Mouse (Mus musculus) B cell, adult 67 days (primary cell): Measurements from ENCODE around the gene Mpig6b. TPM values are rescaled to one million over a fixed set of nuclear protein-coding genes. Genes with fewer than 3 reads are reported as not detected.

Source experiments
- total RNA-seq, 2 experiments: library from RNA; stranded (reverse); gene quantifications; 4 replicates each; pipeline ENCODE4 v1.2.4; 2023

Gene Mpig6b
- total RNA-seq: not detected

DNA sequence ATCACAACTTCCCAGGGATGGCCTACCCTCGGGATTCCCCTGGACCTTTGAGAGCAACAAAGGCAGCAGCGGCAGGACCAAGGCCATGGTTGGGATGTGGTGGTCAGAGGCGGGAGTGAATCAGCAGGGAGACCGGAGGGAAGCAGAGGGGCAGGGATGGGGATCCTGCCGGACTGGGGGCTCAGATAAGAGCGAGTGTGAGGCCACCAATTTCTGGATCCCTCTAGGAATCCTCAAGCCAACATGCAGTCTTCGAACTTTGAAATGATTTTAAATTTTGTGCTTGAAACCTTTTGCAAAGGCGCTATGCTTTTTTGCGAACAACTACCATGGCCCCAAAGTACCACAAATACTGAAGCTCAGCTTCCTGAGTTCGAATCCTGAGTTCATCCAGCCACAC is at the start of gene Mpig6b:
Mpig6b (minus strand) TSS at position 101 of the 400 bp plus-strand sequence.

DNA sequence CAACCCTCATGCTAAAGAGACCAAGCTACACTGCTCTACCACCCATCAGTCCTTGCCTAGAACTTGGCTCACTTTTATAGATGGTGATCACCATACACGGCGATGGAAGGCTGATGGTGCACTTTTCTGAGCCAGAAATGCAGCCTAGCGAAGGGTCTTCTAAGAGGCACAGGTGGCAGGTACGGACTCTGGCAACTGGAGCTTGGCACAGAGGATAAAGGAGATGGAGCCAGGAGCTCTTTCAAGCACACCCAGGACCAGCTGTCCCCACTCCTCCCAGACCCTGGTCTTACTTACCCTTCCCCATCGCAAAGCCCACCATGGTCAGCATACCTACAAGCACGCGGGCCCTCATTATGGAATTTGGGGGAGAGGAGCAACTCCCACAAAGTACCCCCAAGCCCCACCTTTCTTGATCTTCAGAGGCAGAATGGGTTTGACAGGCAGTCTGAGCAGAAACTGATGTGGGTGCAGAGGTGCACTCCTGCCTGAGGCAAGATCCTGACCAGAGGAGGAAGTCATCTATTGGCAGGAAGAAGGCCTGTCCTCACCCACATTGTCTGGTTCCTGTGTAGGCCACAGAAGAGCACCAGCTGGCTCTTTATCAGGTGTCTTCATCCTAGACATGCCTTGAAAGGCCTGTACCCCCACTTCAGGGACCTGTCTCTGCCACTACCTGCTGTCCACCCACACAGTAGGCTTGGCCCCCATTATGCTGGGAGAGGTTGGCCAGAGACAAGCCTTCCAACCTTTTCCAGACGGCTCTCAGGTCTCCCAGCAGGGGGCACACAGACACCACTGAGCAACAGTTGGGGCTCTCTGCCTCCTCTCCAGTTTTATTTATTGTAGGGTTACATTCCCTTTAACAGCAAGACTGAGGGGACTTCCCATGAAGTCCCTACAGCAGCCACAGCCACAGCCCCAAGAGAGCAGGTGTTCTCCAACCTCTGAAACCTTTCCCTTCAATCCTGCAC is 49.3 kb upstream of the Mpig6b start, which contains the start of gene Ly6g5b:
Ly6g5b (minus strand) TSS at position 383 of the 974 bp plus-strand sequence.

DNA sequence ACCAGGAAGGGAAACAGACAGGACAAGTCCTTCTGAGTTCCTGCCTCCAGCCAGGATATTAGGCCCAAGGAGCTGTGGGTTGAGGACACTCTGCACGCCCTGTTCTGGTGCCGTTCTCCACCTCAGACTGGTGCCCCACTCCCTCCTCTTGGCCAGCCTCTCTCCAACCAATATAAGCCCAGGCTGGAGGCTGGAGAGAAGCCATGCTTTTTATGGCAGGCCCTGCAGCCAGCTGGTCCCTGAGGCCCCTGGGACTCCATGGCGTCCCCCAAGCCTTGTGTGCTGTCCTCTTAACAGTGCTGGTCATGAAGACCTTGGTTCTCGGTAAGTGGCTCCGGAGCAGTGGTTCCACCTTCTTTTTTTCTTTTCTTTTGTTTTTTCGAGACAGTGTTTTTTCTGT is 42.1 kb upstream of the Mpig6b start, which contains the start of gene Ly6g5c:
Ly6g5c (plus strand) TSS at position 183 of the 400 bp plus-strand sequence.

DNA sequence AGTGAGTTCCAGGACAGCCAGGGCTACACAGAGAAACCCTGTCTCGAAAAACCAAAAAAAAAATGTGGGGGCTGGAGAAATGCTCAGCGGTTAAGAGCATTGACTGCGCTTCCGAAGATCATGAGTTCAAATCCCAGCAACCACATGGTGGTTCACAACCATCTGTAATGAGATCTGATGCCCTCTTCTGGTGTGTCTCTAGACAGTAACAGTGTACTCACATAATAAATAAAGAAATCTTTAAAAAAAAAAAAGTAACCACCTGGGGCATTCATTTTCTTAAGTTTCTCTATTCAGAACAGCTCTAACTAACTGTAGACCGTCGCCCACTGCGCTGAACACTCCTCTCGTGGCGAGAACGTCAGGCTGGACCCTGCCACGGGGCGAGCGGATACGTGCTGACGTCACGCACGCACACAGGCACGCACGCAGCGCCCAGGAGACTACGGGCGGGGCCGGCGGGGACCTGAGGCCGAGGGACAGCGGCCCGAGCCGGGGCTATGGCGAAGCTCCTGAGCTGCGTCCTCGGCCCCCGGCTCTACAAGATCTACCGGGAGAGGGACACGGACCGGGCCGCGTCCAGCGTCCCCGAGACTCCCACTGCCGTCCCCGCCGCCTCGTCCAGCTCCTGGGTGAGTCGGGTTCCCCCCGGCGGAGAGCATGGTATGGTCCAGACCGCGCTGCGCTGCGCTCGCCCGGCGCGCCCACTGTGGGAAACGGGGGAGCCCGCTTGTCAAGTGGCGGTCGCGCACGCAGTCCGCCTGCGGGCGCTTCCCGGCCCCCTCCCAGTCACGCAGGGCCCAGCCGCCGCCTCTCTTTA is 23.1 kb upstream of the Mpig6b start, which contains the start of gene Abhd16a:
Abhd16a (plus strand) TSS at position 439 of the 820 bp plus-strand sequence.

DNA sequence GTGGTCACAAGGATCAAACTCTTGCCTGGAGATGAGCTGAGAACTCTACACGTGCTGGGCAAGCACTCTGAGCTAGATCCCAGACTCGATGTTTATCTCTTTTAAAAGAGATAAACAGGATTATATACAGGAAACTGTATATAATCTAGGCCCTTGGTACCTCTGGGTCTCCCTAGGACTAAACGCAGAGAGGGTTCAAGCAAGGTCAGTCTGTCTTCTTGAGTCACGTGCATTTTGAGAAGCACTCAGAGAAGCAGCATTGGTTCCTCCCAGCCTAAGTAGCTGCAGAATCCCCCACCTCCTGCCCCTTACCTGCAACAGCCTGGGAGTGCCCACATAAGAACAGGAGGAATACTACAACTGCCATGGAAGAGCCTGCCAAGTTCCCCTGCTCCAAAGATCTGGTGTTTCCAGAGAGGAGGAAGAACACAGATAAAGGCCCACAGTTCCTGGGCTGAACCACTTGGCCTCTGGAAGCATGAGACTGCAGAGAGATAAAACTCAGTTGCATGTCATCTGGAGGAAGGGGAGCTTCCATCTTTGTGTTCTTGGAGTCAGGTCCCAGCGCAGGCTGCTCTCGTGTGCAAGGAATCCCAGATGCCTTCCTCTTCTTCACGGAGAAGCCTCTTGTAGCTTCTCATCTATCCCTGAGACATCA is 19.4 kb upstream of the Mpig6b start, which contains the start of gene Ly6g6f:
Ly6g6f (minus strand) TSS at position 403 of the 658 bp plus-strand sequence.

DNA sequence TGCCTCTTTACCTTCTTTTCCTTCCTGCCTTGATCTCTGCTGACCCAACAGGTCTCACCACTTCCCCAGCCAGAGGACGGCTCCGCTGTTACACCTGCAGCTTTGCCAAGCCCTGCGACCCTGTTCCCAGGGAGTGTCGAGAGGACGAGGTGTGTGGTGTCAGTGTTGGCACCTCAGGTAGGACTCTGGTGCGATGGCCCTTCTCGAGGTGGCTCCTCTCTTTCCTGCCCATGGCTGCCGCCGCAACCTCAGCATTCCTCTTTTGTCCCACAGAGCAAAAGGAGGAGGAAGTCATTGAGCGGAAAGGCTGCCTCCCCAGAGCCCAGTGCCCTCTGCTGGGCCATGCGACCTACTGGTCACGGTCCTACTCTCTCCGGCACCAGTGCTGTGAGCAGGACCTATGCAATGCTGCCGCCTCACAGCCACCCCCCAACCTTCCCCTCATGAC is 11.8 kb upstream of the Mpig6b start, which contains the start of gene Ly6g6d:
Ly6g6d (minus strand) TSS at position 280 of the 448 bp plus-strand sequence.

DNA sequence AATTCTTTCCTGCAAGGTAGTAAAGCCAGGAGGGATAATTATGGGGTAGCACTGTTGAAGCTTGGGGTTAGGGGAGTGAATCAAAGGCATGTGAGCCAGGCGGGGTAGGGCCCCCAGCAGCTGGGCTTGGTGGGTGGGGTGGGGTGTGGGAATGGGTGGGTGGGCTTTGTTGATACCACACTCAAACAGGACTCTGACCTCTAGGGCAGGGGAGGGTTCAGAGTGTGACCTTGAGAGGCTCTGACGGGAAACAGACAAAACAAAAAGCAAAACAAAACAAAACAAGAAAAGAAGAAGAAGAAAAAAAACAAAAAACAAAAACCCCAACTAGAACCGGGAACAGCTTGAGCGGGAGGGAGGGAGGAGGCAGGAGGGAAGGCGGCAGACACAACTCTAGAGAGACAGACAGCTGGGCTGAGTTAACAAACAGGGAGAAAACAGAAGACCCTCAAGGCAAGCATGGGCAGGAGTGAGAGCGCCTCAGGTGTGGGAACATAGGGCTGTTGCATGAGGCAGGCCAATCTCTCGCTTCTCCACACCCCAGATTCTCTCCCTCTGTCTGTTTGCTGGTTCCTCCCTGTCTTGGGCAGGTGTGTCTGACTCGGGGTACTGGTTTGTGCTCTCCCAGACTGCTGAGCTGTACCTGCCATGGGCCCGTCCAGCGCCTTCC is 10.7 kb upstream of the Mpig6b start, which contains the start of gene Ly6g6e:
Ly6g6e (plus strand) TSS at position 396 of the 670 bp plus-strand sequence.

DNA sequence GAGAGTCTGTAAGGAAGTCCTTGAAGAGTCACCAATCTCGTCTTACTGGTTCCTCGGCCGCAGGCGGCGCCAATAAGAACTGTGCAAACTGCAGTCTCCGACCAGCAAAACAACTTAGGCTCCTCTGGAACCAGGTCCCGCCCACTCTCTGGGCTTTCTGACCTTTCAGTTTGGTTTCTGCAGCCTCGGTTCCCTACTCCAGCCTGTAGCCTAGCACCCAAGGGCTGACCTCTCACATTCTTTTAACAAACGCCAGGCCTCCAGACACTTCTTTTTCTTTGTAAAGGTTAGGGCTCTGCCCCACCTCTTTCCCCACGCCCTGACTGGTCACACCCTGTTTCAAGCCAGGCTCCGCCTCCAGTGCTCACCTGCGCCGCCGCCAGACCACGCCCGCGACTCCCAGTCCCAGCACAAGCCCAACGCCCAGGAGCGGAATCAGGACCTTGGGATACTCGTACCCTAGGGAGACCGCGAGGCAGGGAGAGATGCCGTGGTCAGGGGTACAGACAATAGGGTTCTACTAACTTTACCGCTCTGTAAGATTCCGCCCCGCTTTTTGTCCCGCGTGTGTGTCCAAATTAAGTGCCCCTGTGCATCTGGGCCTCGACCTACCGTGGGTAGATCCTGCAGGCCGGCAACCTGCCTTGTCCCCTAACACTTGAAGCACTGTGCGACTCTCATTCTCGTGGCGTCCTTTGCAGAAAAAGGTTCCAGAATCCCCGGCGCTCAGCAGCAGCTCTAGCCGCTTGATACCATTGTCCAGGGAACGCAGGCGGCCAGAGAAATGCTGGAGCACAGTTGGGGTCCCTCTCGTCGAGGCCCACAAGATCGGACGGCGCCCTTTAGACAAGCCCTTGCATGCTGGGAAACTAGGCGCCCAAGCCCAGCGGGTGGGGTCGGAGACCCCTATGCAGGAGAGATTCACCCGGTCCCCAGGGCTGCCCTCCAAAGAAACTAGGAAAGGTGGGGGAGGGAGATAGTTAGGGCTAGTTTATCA is 735 bp downstream of the Mpig6b start, which contains the start of gene Ly6g6c:
Ly6g6c (plus strand) TSS at position 438 of the 997 bp plus-strand sequence.

DNA sequence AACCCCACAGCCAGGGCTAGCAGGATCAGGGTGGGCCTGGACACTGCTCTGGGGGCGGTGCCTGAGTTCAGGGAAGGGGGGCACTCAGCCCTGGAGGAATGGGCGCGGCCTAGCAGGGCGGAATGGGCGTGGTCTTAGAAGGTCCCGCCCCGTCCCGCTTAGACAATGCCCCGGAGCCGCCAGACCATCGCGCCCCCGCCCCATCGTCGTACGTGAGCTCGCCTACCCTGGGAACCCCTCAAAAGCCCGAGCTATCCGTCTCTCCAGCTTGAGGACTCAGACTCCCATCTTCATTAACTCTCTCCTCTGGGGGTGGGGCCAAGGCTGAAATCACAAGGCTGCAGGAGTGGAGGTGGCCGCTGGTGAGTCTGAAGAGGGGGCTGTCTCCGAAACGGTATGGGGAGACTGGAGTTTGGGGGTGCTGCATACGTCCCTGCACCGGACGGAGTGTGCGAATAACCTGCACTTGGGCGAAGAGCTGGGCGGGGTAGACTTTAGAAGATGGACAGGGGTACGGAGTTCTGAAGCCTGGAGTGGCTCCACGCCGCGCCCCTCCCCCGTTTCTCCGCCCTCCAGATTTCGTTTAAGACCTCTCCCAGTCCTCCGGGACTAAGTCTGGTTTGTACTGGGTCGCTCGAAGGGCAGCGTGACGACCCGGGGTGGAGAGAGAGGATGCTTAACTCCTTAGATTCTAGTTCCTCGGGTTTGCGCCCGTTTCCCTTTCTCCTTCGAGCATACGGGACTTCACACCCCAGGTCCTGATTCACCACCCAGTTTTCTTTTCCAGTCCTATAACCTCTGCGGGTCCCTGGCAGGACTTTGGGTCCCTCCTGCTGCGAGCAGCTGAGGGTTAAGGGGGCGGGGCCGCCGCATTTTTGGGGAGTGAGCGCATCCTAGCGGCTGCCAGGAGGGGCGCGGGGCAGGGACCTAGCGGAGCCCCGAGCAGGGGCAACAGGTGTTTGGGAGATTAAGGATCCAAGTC is 6.8 kb downstream of the Mpig6b start, which contains the start of gene Ddah2:
Ddah2 (plus strand) TSS at position 125 of the 982 bp plus-strand sequence.

DNA sequence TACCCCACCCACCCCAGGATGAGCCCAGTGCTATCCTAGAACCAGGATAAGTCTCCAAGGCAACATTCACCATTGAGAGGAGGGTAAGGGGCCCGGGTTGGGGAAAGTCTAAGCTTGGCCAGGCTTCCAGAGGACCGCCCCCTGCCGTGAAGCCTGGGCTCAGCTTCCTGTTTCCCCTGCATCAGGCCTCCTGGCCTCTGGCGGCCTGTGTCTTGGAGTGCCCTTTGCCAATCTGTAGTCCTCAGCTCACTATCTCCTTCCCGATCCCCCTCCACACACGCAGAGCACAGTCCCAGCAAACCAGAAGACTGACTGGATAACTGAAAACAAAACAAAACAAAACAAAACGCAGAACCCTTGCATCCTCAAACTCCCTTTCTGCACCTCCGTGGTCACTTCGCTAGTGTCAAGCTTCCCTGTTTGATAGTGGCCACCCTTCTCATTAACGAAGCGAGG is 16.4 kb downstream of the Mpig6b start, which contains the start of gene Clic1:
Clic1 (plus strand) TSS at position 406 of the 456 bp plus-strand sequence.

DNA sequence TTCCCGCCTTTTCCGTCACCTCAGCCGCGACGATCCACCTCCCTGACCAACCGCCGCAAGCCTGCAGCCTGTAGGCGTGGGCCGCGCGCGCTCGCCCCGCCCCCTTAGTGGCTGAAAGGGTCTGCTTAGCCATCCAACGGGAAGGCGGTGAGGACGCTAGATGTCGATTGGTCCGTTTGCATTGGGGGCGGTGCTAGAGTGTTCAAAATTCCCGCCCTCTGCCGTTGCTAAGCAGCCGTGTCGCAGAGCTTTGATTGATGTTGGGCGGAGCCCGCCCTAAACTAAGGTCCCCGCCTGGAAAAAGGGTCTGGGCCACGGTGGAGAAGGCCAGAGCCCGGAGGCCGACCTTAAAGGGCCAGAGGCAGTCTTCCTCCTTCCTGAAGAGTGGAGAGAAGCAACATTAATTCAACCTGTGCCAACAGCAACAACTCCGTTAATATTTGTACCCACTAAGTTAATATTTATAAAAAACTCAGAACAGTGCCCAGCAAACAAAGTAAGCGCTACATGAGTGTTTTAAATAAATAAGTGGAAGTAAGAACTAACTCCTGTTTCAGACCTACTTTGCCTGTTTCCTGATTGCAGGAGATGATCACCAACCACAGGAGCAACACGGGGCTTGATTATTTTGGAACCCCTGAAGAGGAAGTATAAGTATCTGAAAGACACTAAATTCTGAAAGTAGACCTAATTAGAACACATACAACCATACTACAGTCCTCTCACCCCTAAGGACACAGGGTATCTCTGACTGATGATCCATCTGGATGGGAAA is 19.1 kb downstream of the Mpig6b start, which contains the start of gene Msh5:
Msh5 (minus strand) TSS at position 65 of the 775 bp plus-strand sequence.

DNA sequence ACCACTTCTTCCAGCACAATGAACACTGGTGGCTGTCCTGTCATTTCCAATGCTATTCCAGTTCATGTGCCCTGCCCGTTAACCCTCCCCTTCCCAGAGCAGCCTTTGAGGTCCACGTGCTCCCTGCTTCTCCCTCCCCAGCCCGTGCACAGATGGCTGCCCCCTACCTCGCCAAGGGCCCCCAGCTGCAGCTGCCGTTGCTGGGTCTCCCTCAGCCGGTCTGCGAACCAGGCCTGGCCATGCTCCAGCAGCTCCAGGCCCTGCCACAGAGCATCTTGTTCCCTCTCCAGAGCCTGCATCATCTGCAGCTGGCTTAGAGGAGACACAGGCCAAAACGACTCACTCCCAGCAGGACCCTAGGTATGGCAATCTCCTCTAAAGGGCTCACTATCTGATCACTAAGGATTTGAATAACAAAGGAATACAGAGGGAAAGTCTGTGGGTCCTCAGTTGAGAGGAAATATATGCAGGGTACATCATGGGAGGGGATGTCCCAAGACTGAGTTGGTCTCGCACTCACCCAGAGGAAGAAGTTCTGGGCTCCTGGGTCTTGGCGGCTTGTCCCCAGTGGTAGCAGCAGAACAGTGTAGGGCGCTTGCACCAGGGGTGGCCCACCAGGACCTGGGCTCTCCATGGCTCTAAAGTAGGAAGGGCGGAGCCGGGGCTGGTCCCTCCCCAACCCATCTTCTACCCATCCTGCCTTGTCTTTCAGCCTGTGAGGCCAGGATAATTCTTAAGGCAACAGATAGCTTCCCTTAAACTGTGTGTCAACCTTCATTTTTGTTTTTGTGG is 38.5 kb downstream of the Mpig6b start, which contains the start of gene Sapcd1:
Sapcd1 (minus strand) TSS at position 740 of the 792 bp plus-strand sequence.

DNA sequence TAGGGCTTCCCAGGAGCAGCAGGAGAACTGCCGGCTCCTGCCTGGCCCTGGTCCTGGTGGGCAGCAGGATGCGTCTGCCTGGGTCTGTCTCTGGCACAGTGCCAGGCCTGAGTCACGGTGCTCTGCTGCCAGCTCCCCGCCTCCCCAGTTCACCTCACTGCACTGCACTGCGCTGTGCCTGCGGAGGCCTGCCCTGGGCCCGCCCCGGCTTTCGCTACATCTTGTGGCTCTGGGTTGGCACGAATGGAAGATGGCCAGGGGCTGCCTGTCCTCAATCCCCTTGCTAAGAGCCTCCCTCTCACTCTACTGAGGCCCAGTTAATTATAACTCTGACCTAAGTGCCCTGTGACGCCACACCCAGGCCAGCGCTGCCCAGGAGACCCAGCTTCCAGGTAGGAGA is 49.6 kb downstream of the Mpig6b start, which contains the start of gene Vwa7:
Vwa7 (plus strand) TSS at position 204 of the 400 bp plus-strand sequence.

